Mouse (Mus musculus) layer of hippocampus, adult 11-12 months (tissue): ENCODE results near the gene Alox5ap.

Experiments
- DNase-seq: peaks from one replicate; pipeline ENCODE4 v3.0.0; 2022; ENCODE audit warnings: low spot score

The Alox5ap gene

DNA sequence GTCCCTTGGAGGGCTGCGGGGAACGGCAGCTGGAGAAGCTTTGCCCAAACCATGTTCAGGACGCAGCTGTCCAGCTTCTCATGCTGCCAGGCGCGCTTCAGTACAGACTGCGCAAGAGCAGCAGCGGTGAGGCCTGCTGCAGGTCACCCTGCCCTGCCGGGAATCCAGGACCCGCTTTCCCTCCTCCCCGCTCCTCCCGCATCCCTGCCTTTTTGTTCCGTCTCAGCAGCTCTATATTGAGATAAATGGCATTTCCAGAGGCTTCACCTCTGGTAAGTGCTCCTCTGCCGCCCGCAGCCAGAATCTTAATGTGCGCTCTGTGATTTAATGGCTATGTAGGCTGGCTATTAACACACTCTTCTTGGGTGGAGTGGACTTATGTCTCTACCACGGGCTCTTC, 5.5 kb upstream of the Alox5ap start:
- DNase-seq = no peak

DNA sequence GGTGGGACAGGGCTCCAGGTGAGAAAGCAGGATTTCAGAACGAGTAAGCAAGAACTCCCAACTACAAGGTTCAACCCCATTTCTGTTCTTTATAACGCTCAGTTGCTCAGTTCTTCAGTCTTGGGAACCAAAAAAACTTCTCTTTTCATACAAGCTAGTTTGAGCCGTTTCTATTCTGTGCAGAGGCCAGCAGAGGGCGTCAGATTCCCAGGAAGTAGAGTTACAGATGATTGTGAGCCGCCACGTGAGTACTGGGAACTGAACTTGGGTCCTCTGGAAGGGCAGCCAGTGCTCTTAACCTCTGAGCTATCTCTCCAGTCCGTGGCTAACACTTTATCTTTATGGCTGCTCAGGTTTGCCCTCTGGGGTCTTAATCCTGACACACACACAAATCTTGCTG, 3.1 kb upstream of the Alox5ap start:
- DNase-seq = no peak

DNA sequence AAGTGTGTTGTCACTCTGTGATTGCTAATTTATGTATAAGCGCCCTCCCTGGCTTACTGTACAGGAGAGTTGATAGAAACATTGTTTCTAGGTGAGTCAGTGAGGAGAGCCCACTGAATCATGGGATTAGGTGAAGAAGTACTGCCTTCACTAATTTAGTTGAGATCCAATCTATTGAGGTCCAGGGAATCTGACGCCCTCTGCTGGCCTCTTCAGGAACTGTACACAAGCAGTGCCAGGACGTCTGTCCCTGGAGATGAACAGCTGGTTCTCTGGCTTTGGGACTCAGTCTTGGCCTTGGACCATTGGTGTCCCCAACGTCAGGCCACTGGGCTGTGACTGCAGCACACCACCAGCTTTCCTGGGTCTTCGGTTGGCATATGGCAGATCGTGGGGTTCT, 2.7 kb upstream of the Alox5ap start:
- no peak for DNase-seq

DNA sequence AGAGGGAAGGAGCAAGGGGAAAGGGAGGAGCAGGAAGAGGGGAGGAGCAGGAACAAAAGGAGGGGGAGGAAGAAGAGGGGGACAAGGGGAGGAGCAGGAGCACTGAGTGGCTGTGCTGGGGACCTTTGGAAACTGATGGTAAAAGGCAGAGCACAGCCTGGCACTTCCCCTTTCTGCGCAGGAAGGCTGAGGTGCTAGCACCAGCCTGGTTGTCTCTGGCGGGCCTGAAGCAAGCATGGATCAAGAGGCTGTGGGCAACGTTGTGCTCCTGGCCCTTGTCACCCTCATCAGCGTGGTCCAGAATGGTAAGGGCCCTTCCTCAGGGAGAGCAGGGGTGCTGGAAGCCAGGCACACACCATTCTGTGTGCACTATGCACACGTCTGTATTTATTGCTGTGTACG, 312 bp downstream of the Alox5ap start:
- DNase-seq = no peak

DNA sequence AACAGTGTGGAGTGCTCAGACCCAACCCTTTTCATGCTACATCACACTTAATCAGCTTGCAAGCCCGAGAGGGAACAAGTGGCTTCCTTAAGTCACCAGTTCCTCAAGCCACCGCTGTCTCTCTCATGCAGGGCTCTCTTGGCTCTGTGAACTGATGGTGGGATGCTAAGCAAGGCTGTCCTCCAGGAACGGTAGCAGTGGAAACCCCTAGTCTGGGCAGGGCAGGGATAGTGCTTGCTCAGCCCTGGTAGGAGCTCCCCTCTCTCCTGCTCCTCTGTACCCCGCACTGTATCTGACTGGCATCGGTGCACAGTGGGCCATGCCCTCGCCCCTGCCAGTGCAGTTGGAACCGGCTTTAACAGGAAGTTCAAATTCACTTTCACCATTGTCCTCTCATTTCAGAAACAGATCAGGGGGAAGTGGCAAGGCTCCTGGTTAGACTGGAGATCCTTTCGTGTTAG, 2.2 kb downstream of the Alox5ap start:
- no peak for DNase-seq

DNA sequence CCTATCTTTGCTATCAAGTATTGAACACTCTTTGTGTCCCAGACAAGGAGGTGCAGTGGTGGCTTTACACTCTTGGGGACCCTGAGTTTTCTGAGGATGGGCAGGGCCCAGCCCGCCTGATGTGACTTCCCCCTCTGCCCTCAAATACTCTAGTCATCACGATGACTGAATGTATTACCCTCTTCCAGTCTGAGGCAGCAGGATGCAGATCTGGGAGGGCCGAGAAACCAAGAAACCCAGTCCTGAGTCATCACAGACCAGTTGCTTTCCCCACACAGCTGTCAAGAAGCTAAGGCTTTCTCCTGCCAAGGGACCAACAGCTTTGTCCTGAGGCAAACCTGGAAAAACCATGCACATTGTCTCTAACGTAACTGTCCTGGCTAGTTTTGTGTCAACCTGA, 2.9 kb downstream of the Alox5ap start:
- DNase-seq = no peak

DNA sequence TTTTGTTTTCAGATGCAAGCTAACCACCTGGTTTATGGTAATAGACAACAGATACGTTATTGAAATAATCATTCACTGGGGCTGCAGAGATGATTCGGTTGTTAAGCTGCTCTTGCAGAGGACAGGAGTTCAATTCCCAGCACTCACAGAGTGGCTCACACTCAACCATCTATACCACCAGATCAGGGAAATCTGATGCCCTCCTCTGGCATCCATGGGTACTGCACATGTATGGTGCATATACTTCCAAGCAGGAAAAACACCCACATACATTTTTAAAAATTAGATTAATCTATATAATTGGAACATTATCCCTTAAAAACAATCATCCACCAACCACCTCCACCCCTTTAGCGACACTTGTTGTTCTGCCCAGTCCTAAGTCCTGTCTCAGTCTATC, 6.7 kb downstream of the Alox5ap start:
- no peak for DNase-seq

DNA sequence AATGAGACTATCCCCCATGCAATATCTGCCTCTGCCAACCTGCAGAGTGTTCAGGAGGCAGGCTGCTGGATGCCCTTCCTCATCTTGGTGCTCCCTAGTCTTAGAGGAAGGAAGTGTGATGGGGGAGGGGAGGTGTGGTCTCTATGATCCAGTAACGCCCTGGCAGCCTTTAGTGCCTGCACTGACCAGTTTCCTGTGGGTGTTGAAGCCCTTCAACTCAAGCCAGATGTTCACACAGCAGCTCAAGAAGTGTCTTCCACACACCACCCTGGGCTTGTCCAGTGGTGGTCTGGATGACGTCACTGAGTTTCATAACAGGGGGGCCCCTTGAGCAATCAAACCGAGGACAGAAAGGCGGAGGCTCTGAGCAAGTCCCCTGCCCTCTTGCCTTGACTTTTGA, 8.0 kb downstream of the Alox5ap start:
- peak; percentile 23 for DNase-seq

DNA sequence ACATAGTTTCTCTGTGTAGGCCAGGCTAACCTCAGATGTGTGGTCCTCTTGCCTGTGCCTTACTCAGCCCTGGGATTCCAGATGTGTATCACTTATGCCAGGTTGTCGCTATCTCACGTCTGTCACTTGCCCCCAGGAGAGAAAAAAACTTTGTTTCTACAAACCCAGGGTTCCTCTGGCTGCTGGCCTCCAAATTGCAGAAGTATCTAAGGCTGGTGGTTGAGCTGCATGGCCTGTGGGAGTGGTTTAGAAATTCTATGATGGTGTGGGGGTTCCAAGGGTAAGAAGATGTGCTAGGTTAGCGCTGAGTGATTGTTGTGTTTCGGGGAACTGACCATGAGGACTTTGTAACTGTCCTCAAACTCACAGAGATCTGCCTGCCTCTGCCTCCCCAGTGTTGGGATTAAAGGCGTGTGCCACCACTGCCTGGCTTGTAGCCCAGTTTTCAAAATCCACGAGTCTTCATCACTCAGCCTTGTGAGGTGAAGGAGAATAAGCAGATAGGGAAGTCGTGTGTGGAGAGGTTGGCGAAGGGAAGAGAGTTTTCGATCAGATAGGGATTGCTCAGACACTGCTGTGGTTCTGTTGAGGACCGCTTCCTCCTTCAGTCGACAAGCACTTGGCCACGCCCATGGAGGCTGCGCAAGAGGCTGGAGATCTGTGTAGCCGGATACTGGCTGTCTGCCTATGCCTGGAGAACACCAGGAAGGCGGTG, 10.0 kb downstream of the Alox5ap start:
- DNase-seq = peak; percentile 41

DNA sequence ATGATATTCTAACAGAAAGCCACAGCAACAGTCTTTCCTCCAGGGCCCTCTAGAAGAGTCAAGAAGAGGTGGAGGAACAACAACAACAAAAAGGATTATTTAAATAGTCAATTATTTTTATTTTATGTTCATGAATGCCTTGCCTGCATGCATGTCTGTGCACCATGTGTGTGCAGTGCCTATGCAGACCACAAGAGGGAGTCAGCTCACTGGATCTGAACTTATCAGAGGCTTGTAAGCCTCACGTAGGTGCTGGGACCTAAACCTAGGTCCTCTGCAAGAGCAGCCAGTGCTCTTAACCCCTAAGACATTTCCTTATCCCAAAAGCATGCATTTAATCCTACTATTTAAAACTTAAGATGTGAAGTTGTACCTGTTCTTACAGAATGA, 10.5 kb downstream of the Alox5ap start:
- no peak for DNase-seq

DNA sequence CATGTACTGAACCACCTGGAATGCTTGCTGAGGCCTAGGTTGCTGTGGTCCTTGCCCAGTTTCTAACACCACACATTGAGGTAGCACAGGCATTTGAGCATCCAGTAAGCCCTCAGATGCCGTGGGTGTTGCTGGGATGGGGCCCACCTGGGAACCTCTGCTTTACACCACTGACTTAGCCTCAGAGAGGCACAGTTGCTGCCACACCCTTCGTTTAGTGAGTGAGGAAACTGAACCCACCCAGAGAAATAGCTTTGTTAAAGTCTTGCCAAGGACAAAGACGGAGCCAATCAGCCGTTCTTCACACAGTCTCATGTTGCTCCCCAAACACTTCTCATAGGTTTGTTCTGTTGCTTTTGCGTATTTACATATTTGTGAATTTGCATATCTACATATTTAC, 13.0 kb downstream of the Alox5ap start:
- DNase-seq = no peak

DNA sequence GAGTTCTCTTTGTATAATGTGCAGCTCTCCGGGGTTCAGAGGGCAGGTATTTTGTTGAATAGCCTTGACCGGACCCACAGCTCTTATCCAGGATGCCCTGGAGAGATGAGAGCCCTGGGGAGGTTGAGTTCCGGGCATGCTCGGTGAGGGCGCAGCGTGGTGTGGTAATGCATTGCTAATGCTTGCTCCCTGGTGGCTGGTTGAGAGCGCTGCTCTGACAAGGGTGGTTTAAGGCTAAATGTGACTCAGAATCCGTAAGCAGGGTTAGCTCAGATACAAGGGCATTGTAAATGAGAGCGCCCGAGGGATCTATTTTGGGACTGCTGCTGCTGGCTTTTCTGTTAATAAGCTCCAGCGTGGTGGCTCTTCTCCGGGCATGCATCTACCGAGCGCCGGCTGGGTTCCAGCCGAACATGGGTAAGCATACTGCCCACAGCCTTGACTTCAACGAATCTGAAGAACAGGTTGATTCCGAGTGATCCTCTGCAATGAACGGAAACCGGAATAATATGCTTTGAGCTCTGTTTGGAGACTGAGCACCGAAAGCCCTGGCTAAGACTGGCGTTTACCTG, 14.8 kb downstream of the Alox5ap start:
- DNase-seq = peak; percentile 51

DNA sequence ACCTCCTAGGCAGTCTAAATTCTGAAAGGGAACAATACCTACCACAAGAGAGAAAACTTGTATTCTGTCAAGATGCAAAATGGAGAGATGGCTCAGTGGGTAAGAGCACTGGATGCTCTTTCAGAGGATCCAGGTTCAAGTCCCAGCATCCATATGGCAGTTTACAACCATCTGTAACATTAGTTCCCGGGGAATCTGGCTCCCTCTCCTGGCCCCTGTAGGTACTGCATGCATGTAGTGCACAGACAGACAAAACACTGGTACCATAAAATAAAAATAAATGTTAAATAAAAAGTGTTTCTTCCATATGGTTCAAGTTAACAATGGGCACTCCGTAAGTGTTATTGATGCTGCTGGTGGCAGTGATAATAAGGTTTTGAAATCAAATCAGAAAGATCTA, 18.4 kb downstream of the Alox5ap start:
- no peak for DNase-seq

DNA sequence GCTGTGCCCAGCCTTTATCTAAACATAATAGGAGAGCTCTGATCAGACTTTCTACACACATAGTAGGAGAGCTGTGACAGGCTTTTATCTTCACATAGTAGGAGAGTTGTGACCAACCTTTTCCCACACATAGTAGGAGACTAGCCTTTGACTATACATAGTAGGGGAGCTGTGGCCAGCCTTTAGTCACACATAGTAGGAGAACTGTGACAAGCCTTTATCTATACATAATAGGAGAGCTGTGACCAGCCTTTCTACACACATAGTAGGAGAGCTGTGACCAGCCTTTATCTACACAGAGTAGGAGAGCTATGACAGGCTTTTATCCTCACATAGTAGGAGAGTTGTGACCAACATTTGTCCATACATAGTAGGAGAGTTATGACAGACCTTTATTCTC, 19.3 kb downstream of the Alox5ap start:
- no peak for DNase-seq

DNA sequence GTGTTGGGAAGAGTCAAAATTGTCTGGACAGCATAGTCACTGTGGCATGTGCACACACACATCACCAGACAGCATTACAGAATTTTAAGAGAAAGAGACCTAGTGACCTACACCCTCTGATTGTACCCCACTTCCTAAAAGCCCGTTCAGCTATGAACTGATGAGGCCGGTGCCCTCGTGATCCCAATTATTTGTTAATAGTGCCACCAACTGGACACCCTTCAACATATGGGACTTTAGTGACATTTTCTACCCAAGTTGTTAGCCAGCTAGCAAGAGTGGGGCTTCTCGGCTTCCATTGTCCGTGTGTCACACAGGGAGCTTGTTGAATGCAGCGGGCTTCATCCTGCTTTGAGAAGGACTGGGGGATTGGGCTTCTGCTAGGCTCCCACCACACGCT, 21.5 kb downstream of the Alox5ap start:
- no peak for DNase-seq

DNA sequence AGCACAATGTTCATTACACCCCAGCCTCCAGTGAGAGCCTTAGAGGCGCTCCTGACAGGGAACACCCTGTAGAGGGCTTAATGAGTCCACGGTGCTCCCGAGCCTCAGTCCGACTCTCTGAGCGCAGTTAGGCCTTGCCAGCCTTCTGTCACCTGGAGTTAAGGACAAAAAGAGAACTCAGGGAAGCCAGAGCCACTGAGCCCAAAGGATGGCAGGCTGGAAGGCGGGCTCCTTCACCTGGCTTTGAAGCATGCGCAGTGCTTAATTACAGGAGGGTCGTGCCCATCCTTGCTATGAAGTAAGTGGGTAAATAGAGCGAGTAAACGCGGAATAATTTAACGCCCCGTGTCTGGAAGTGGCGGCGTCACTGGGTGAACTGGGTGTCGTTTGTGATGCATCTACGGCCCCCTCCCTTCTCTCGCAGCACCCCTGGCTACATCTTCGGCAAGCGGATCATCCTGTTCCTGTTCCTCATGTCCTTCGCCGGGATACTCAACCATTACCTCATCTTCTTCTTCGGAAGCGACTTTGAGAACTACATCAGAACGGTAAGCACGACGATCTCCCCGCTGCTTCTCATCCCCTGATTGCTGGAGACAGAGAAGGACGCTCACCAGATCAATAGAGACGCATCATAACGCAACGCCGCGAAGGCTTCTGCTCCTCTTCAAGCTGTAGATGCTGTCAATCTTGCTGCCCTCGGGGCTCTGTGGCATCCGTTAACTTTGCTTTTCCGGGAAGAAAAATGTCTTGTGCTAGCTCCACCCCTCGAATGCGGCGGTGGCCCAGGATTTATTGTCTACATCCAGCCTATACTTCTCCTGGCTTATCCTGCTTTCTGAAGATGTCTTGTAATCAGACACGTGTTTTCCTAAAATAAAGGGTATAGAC, 22.8 kb downstream of the Alox5ap start:
- peak; percentile 32 for DNase-seq

DNA sequence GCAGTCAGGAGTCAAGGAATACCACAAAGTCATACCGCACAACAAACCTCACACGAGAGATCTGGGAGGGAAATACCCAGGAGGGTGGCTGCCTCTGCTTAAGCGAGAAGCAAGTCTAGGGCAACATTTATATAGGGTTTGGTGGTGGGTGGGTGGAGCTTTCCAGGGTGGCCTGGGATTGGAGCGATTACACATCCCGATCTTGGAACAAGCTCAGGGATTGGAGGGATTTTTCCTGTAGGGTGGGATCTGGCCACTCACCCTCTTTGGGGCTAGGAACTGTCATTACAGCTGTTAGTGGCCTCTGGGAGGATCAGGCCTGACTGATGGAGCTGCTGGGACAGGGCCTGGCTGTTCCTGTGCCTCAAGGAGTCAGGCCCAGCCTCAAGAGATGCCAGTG, 26.7 kb downstream of the Alox5ap start:
- no peak for DNase-seq

DNA sequence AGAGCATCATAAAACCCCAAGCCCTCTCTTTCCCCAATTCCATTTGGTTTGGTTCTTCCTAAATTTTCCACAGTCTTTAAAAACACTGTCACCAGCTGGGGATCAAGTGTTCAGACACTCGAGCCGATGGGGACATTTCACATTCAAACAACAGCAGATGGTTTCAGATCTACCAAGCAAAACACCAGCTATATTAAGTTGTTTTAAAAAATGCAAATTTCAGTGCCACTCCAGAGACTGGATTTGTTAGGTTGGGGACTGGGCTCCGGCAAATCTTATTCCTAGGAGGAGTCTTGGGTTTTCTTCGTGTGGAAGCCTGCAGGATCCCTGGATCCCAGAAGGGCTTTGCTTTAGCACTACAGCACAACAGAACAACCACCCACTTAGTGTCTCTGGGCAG, 28.5 kb downstream of the Alox5ap start:
- peak; percentile 42 for DNase-seq

DNA sequence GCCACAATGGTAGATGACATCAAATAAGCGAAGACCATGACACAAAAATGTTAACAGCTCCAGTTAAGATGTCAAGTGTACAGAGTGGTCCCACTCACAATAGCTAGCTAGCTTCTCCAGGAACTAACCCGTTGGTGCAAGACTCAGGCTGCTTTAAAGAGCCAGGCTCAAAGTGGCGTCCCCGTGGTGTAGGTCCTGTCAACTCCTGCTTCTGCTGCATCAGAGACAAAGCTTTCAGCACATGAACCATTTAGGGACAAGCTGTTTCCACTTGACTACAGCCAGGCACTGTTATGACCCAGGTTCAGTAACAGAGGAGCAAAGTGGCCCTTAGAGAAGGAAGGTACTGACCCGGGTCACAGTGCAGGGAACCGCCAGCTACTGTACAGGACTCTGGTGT, 32.2 kb downstream of the Alox5ap start:
- DNase-seq = no peak

DNA sequence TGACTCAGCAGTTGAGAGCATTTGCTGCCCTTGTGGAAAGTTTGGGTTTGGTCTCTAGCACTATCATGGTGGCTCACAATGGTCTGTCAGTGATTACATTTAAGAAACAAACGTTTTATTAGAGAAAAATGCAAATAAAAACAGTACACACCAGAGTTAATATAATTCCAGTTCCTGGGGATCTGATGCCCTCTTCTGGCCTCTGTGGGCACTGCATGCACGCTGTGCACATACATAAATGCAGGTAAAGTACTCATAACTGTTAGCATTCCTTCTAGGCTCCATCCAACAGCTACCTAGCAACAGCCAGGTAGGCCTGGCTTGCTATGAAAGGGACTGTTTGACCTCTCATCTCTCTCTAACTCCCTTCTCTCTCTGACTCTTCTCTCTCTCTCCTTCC, 32.9 kb downstream of the Alox5ap start:
- DNase-seq = no peak

DNA sequence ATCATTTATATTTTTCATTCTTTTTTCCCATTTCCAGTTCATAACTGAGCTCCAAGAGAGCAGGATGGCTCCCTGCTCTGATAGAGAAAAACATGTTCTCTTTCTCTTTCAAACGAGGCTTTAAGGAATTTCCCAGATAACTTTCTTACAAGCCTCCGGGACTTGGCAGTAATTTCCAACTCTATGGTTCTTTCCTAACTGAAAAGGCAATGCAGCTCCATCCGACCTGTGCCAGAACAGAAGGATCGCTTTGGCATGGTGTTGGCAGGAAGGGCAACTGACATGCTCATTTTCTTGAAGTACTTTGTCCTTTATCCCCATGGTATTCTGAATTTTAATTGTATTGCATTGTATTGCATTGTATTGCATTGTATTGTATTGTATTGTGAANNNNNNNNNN, 33.7 kb downstream of the Alox5ap start:
- DNase-seq = no peak

DNA sequence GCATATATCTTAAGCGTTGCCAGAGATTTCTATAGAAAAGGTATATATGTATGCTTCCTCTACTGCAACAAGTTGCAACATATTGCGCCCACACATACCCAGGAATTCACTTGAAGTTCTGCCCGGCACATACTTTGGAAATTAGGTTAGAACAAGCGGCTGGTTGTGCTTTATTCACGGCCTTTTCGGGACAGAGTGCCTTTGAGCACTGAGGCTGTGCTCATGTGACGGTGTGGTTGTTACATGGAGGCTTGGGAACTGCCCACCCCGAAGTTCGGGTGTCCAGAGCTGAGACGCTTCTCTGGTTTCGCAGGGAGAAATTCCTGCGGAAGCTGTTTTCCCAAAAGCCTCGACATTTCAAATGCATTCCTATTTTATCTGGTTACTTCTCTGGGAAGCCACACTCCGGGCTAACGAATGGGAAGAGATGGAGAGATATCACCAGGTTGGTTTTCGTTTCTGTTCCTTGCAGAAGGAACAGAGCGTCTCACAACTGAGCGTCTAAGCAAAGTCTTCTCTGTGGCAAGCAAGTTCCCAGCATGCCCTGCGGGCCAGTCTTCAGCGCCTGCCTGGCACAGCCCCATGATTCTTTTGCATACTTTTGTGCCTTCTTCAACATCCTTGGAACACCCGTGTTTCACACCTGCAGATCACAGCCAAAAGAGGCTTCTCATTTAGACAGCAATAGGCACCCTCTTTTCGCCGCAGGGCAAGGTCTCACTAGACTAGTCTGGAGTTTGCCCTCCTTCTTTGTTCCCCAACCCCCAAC, 48.5 kb downstream of the Alox5ap start:
- no peak for DNase-seq
